Mouse (Mus musculus) limb, embryonic 13.5 days (tissue): ENCODE data around the gene Ppif. TPM values are rescaled to one million over a fixed set of nuclear protein-coding genes. Genes with fewer than 3 reads are reported as not detected.

Experiments used
- ATAC-seq: fragments of 200-750 bp; cut with Nextera tagmentation; 2 replicates; pipeline ENCODE4 v1.8.0; 2017; ENCODE audit warnings: low read depth, moderate number of reproducible peaks, moderate TSS enrichment; ENCODE audit not compliant: low FRiP score
- H3K27ac ChIP-seq: fragments of 300-500 bp; sonication (generic); 2 replicates; pipeline ENCODE4 v1.5.1; 2015; ENCODE audit warnings: inconsistent platforms, mild to moderate bottlenecking, moderate library complexity
- H3K27me3 ChIP-seq: fragments of 300-500 bp; sonication (generic); 2 replicates; pipeline ENCODE4 v1.6.1; 2015; ENCODE audit warnings: mild to moderate bottlenecking, inconsistent platforms
- H3K36me3 ChIP-seq: fragments of 300-500 bp; sonication (generic); 2 replicates; pipeline ENCODE4 v1.6.1; 2015; ENCODE audit warnings: inconsistent platforms, mild to moderate bottlenecking, moderate library complexity
- H3K4me1 ChIP-seq: fragments of 300-500 bp; sonication (generic); 2 replicates; pipeline ENCODE4 v1.6.1; 2015; ENCODE audit warnings: inconsistent platforms
- H3K4me2 ChIP-seq: fragments of 300-500 bp; sonication (generic); replicated peaks from 2 replicates; pipeline ENCODE4 v1.6.1; 2015; ENCODE audit warnings: inconsistent platforms, mild to moderate bottlenecking, moderate library complexity
- H3K4me3 ChIP-seq: fragments of 300-500 bp; sonication (generic); 2 replicates; pipeline ENCODE4 v1.5.1; 2015; ENCODE audit warnings: moderate library complexity, mild to moderate bottlenecking, inconsistent platforms
- H3K9ac ChIP-seq: fragments of 300-500 bp; sonication (generic); 2 replicates; pipeline ENCODE4 v1.6.1; 2015; ENCODE audit warnings: mild to moderate bottlenecking, inconsistent platforms
- H3K9me3 ChIP-seq: fragments of 300-500 bp; sonication (generic); 2 replicates; pipeline ENCODE4 v1.6.1; 2016; ENCODE audit warnings: inconsistent platforms
- WGBS: fragments of 180-500 bp; shearing (Covaris S2); methylation state at CpG from one replicate; pipeline ENCODE4 v1.1.7; 2015; 5-methylcytosine and 5-hydroxymethylcytosine counted together
- polyA plus RNA-seq: library from polyadenylated mRNA; unstranded; fragments of >200 nt; fragmentation: Nextera tagmentation; extraction: Ambion mirVana; gene quantifications from 2 replicates; pipeline ENCODE4 v1.2.1, GENCODE M21; 2015

Gene Ppif
- 31.8 and 34.4 TPM in 2 replicates for polyA plus RNA-seq

GRCm38 (mm10) chr14:25693888-25694568 is at the start of gene Ppif:
Gene Ppif (plus strand): TSS chr14:25694154.
- Histone ChIP-seq H3K36me3 (peaks cover 34% of the 10 kb centered on the region), H3K27ac (peak within 1 kb of the TSS; percentile 28), H3K4me1 (peaks cover 31% of the 10 kb centered on the region), H3K9me3 (no peaks in the 10 kb centered on the region), H3K27me3 (no peaks in the 10 kb centered on the region), H3K9ac (peak within 1 kb of the TSS; percentile 86), H3K4me3 (peak within 1 kb of the TSS; percentile 87), H3K4me2 (peak within 1 kb of the TSS; percentile 96)
- ATAC-seq: peak; percentile 89
- WGBS: under 1% methylated on average over 70 of the region's 70 CpGs

DNA sequence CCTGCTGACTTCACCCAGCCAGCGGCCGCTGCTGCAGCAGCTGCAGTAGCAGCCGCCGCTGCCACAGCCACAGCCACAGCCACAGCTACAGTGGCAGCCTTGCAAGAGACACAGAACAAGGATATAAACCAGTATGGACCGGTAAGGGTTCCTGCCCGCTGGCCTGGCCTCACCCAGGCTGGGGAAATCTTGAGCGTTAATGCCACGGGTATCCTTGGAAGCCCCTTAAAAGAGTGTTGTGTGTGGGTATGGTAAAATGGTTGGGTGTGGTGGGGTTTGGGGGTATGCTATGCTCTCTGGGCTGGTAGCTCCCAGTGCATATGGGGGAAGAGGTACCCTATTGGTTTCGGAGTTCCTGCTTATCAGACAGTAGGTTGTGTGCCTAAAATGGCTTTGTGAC is 48.2 kb upstream of the Ppif start:
- Histone ChIP-seq H3K27ac (no peak overlapping the region), H3K27me3 (no peaks in the 10 kb centered on the region), H3K9ac (no peak overlapping the region), H3K4me3 (no peak overlapping the region), H3K9me3 (no peaks in the 10 kb centered on the region), H3K36me3 (peaks cover 97% of the 10 kb centered on the region), H3K4me2 (no peak overlapping the region), H3K4me1 (0 out of 2 replicates have a peak, but pooled peaks cover under 1% of the 10 kb centered on the region)
- 93% methylated on average over 9 of the region's 9 CpGs for WGBS
- ATAC-seq: no peak

DNA sequence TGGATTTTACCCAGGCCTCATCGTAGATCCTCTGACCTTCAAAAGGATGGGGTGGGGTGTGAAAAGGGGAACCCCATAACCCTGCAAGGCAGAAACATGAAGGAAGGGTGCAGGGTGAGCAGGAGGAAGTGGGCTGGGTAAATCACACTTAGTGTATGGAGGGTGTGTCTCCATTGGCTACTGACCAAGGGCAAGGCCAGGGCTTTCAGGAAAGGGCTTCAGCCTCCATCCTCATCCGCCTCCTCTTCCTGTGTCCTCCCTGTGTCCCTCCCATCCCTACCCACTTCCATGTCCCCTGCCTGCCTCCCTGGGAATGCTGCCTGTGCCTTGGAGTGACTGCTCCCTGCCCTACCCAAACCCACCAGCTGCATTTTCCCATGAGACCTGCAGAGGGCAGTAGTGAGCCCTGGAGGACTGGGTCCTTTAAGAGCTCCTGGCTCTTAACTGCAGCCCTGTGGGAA is 47.8 kb upstream of the Ppif start:
- H3K4me3 ChIP-seq: no peak overlapping the region
- no peaks in the 10 kb centered on the region for H3K4me1 ChIP-seq
- H3K9me3 ChIP-seq: no peaks in the 10 kb centered on the region
- peaks cover 99% of the 10 kb centered on the region for H3K36me3 ChIP-seq
- no peak overlapping the region for H3K9ac ChIP-seq
- WGBS: 83% methylated on average over 2 of the region's 2 CpGs
- no peak overlapping the region for H3K27ac ChIP-seq
- H3K27me3 ChIP-seq: no peaks in the 10 kb centered on the region
- ATAC-seq: no peak
- H3K4me2 ChIP-seq: no peak overlapping the region

DNA sequence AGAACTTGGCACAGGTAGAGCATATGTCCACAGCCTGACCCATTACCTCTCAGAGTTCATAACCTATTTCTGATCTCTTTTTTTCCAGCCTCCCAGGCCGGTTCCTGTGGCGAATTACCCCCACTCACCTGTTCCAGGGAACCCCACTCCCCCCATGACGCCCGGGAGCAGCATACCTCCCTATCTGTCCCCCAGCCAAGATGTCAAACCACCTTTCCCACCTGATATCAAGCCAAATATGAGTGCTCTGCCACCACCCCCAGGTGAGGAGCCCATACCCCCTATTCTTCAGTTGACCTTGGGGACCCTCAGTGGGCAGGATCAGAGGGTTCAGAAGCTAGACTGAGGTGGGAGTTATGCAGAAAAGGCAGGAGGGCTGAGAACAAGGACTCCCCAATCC is 42.8 kb upstream of the Ppif start:
- H3K27me3 ChIP-seq: no peaks in the 10 kb centered on the region

DNA sequence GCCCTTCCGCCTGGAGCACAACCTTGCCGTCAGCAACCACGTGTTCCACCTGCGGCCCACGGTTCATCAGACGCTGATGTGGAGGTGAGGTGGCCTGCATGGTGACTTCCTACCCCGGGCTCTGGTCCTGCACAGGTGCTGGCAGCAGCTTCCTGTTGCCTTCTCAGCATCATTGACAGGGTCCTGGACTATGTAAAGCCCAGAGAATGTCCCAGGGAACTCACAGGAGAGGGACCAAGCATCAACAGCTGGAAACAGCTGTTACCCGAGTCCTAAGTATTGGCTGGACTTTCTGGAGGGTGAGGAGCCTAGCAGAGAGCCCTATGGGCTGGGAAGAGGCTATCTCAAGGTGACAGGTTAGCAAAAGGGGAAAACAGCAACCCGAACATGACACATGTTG is 42.0 kb upstream of the Ppif start:
- Histone ChIP-seq H3K4me3 (no peak overlapping the region), H3K9me3 (no peaks in the 10 kb centered on the region), H3K4me2 (no peak overlapping the region), H3K9ac (no peak overlapping the region), H3K27ac (no peak overlapping the region), H3K4me1 (no peaks in the 10 kb centered on the region), H3K27me3 (no peaks in the 10 kb centered on the region), H3K36me3 (peaks cover 100% of the 10 kb centered on the region)
- whole genome bisulfite sequencing: 89% methylated on average over 9 of the region's 9 CpGs
- no peak for ATAC-seq

More for the DNA sequence above, 42.8 kb upstream of the Ppif start:
- H3K9me3 ChIP-seq: no peaks in the 10 kb centered on the region
- H3K36me3 ChIP-seq: peaks cover 100% of the 10 kb centered on the region
- no peaks in the 10 kb centered on the region for H3K4me1 ChIP-seq
- no peak overlapping the region for H3K4me2 ChIP-seq
- H3K4me3 ChIP-seq: no peak overlapping the region
- no peak overlapping the region for H3K27ac ChIP-seq
- no peak overlapping the region for H3K9ac ChIP-seq
- ATAC-seq: no peak
- WGBS: 97% methylated on average over 4 of the region's 4 CpGs

- ATAC-seq: no peak
- Histone ChIP-seq H3K4me1 (no peaks in the 10 kb centered on the region), H3K27me3 (no peaks in the 10 kb centered on the region), H3K4me3 (no peak overlapping the region), H3K4me2 (no peak overlapping the region), H3K36me3 (peaks cover 100% of the 10 kb centered on the region), H3K9ac (no peak overlapping the region), H3K9me3 (no peaks in the 10 kb centered on the region), H3K27ac (no peak overlapping the region)
- WGBS: 93% methylated on average over 14 of the region's 14 CpGs
Measured at GRCm38 (mm10) chr14:25654401-25655197, 39.4 kb upstream of the Ppif start.

DNA sequence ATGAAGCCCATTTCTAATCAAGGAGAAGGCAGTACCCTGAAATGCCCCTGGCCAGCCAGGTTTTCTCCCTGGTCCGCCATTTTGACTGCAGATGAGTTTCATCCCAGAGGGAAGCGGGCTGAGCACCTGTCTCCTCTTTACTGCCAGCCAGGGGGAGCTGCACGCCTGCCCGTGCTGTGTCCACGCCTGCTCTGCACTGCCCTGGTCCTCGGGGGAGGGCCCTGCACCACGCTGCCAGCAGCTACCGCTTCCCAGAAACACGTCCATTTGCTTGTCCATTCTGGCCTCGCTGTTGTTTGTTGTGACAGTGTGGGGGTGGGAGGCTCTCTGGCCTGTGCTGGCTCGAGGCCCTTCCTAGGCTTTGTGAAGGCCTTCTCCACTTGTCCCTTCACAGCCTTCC is 33.3 kb upstream of the Ppif start:
- Histone ChIP-seq H3K4me1 (no peaks in the 10 kb centered on the region), H3K4me2 (no peak overlapping the region), H3K4me3 (no peak overlapping the region), H3K36me3 (peaks cover 99% of the 10 kb centered on the region), H3K27ac (no peak overlapping the region), H3K9ac (0 out of 2 replicates have a peak overlapping the region, but pooled peaks have one; percentile 6), H3K27me3 (no peaks in the 10 kb centered on the region), H3K9me3 (no peaks in the 10 kb centered on the region)
- ATAC-seq: no peak
- 66% methylated on average over 11 of the region's 11 CpGs for WGBS

GRCm38 (mm10) chr14:25661185-25661920 is 32.6 kb upstream of the Ppif start:
- ATAC-seq: no peak; the same call in 1 of the 2 replicates
- Histone ChIP-seq H3K9me3 (no peaks in the 10 kb centered on the region), H3K36me3 (peaks cover 99% of the 10 kb centered on the region), H3K4me1 (no peaks in the 10 kb centered on the region), H3K27me3 (no peaks in the 10 kb centered on the region), H3K9ac (no peak overlapping the region), H3K4me3 (no peak overlapping the region), H3K4me2 (no peak overlapping the region), H3K27ac (no peak overlapping the region)
- 80% methylated on average over 17 of the region's 17 CpGs for WGBS

DNA sequence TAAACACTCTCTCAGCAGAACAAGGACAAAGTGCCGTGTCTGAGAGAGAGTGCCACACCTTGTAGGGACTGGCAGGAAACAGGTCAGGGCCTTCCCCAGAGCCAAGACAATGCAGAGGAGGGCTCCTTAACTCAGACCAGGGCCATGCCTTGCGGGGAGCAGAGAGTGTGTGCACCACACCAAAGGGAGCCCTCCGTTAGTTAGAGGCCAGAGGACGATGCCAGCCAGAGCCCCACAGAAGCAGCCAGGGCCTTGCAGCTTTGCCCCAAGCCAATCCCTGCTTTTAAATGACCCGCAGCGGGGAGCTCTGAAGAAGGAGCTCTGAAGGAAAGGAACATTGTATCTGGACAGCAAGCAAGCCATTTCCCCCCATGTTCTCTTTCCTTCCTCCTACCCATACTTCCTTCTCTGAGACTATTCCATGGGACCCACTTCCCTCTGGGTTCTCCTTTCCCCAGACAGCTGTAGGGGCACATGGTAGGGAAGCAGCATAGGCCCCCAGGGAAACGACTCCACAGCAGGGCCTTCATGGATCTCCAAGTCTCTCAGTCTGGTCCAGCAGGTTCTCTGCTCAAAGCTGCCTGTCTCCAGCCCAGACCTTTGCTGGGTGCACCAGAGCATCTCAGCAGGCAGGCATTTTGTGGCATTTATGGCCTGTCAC is 30.2 kb upstream of the Ppif start:
- H3K4me2 ChIP-seq: no peak overlapping the region
- H3K9me3 ChIP-seq: no peaks in the 10 kb centered on the region
- ATAC-seq: no peak
- H3K4me1 ChIP-seq: no peaks in the 10 kb centered on the region
- peaks cover 95% of the 10 kb centered on the region for H3K36me3 ChIP-seq
- no peak overlapping the region for H3K4me3 ChIP-seq
- 81% methylated on average over 7 of the region's 7 CpGs for WGBS
- no peak overlapping the region for H3K9ac ChIP-seq
- H3K27ac ChIP-seq: 0 out of 2 replicates have a peak overlapping the region, but pooled peaks have one; percentile 2
- no peaks in the 10 kb centered on the region for H3K27me3 ChIP-seq

- H3K9ac ChIP-seq: no peak overlapping the region
- H3K9me3 ChIP-seq: no peaks in the 10 kb centered on the region
- no peak overlapping the region for H3K4me3 ChIP-seq
- no peaks in the 10 kb centered on the region for H3K27me3 ChIP-seq
- no peak overlapping the region for H3K4me2 ChIP-seq
- 0 out of 2 replicates have a peak overlapping the region, but pooled peaks have one; percentile 2 for H3K27ac ChIP-seq
- ATAC-seq: no peak
- H3K36me3 ChIP-seq: peaks cover 92% of the 10 kb centered on the region
- WGBS: 80% methylated on average over 7 of the region's 7 CpGs
- H3K4me1 ChIP-seq: no peaks in the 10 kb centered on the region
Measured at GRCm38 (mm10) chr14:25664310-25664695, 29.7 kb upstream of the Ppif start.

GRCm38 (mm10) chr14:25665314-25665970 is 28.5 kb upstream of the Ppif start:
- H3K9me3 ChIP-seq: no peaks in the 10 kb centered on the region
- H3K36me3 ChIP-seq: peaks cover 80% of the 10 kb centered on the region
- H3K27me3 ChIP-seq: no peaks in the 10 kb centered on the region
- no peak overlapping the region for H3K4me3 ChIP-seq
- H3K27ac ChIP-seq: no peak overlapping the region
- H3K4me2 ChIP-seq: no peak overlapping the region
- H3K9ac ChIP-seq: no peak overlapping the region
- 74% methylated on average over 19 of the region's 19 CpGs for WGBS
- ATAC-seq: no peak
- no peaks in the 10 kb centered on the region for H3K4me1 ChIP-seq
